Mouse (Mus musculus) embryonic fibroblast, embryonic 13.5 days (primary cell): Measurements from ENCODE around the gene Xcl1.

Experiments used
- CTCF ChIP-seq: IDR thresholded peaks from 2 replicates; pipeline ENCODE4 v1.5.1; 2011; ENCODE audit warnings: mild to moderate bottlenecking, control low read depth, low read length, moderate library complexity, borderline replicate concordance; ENCODE audit not compliant: insufficient read depth
- POLR2A ChIP-seq: IDR thresholded peaks from 2 replicates; pipeline ENCODE4 v1.6.1; 2011; ENCODE audit warnings: low read depth, mild to moderate bottlenecking, control low read depth, low read length, moderate library complexity

GRCm38 (mm10) chr1:164955452-164956196, 20.3 kb upstream of the Xcl1 start:
- no peak for TF ChIP-seq POLR2A
- no peak for TF ChIP-seq CTCF
